Mouse (Mus musculus) adrenal gland, postnatal 36 days (tissue): ENCODE measurements at regions not wholly inside any gene's neighbourhood (a gene's known extent, or its start where the extent isn't known, plus 50 kb on each side); places are given as distances from the start of the nearest gene placed in this dataset.

Experiments
- DNase-seq, 2 experiments: peaks; one replicate each; pipeline ENCODE4 v3.0.0; 2021; ENCODE audit warnings: mixed read lengths in 1 of 2

DNA sequence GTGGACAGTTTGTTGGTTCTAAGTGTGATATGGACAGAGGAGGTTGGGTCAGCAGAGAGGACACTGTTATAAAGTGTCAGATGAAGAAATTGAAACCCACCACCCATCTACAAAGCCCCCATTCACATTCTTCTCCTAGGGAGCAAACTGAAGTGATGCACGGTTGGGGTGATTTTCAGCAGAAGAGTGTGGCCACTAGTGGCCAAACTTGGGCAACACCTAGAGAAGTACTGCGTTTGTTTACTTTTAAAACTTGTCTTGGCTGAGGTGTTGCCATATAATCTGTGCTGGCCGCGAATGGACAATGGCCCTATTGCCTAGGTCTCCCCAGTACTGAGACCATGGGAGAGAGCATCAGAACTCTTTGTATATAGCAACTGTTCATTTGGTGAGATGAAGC lies 150.8 kb upstream of the Cox10 start:
- DNase-seq, result no peak

GRCm38 (mm10) chr11:64220888-64221287 lies 141.6 kb upstream of the Cox10 start:
- peak in 1 of 2 experiments; percentile 16 for DNase-seq

GRCm38 (mm10) chr11:64217181-64217580 lies 137.9 kb upstream of the Cox10 start:
- no peak for DNase-seq

DNA sequence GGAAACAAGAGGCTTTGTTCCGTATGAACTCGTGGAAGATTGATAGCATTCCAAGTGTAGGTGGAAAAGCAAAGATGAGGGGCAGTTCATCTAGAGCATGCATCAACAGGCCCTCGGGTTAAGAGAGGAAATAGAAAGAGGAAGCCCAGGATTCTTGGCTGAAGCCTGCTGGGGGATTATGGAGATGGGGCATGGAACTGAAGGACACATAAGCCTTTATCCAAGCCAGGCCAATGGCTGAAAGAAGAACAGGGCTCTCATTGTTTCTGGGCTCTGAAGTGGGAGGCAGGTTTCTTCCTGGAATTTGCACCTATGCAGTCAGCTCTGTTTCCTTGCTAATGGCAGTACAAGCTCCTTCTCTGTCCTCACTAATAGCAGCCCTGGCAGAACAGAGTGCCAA lies 131.6 kb upstream of the Cox10 start:
- no peak for DNase-seq

DNA sequence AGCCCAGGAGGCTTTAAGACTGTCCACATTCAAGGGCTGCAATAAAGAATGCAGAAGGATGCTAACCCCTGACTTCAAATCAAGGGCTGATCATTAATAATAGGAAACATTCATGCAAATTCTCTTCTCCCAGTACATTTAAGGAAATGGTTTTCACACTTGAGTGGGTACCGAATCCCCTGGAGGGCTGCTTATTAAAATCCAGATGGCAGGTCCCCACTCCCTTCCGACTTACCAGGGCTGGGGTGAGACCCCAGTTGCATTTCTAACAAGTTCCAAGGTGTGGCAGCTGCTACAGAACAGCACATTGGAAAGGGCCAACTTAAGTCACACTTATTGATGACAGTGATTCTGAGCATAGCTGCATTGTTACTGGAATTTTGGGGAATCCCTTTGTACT lies 129.0 kb upstream of the Cox10 start:
- no peak for DNase-seq

- no peak for DNase-seq
Observed at GRCm38 (mm10) chr11:64207358-64207864, 128.1 kb upstream of the Cox10 start.

- no peak for DNase-seq
Observed at GRCm38 (mm10) chr11:64206155-64206554, 126.9 kb upstream of the Cox10 start.

GRCm38 (mm10) chr11:64205069-64205468 lies 125.8 kb upstream of the Cox10 start:
- DNase-seq, result no peak

- no peak for DNase-seq
Observed at GRCm38 (mm10) chr11:64204305-64204704, 125.0 kb upstream of the Cox10 start.

GRCm38 (mm10) chr11:64200874-64201273 lies 121.6 kb upstream of the Cox10 start:
- no peak for DNase-seq

DNA sequence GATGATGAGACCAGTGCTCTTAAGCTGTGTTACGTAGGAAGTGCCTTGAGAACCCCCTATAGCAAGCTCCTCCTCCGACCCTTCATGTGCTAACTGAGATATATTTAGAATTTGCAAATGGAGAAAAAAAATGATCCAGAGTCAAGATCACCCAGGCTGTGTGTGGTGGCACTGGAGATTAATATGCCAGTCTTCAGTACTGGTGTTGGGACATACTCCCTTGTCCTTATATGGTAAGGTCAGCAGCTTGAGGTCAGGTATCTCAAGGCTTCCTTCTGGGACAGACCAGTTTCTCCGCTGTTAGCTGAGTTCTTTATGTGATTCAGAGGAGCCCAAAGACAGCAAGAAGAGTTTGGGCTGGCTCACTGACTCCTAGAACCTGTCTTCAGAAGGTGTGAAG lies 116.0 kb upstream of the Cox10 start:
- DNase-seq, result no peak

- DNase-seq, result no peak
Observed at GRCm38 (mm10) chr11:64188701-64189100, 109.4 kb upstream of the Cox10 start.

DNA sequence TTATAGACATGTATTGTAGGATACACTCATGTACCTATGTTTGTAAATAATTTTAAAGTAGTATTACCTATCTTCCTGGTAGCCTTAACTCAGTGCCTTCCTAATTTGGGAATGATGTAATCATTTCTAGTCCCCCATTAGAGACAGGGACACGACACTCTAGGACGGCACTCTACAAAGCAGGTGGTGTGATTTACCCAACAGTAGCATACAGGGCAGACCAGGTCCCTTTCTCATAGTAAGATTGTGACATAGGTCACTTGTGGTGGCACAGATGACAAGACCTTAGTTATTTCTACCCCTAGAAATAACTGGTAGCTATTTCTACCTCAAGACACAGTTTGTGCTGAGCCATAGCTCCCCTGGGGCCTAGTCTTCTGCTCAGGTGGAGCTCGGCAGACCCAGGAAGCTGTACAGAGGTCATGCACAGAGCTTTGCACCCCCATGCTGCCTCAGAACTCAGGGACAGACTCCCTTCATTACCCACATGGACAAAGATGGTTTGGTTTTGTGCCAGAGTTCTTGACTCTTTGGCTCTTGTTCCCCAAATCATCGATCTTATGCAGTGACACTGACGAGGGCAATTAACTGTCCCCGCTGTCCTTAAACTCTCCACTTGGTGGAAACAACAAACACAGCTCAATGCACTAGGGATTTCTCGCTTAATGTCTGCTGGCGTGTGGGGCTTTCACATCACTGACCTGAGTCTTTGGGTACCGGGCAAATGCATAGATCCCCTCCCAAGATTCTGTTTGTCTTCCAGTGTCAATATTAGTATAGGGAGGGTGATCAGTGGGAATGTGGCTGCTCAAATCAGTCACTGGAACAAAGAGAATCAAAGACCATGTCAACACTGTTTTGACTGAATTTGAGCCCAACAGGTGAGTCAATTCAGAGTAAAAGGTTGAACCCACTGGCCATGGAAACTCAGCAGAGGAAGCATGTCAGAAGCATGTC lies 108.5 kb upstream of the Cox10 start:
- no peak for DNase-seq

- DNase-seq, result no peak
Observed at GRCm38 (mm10) chr11:64187007-64187406, 107.7 kb upstream of the Cox10 start.

DNA sequence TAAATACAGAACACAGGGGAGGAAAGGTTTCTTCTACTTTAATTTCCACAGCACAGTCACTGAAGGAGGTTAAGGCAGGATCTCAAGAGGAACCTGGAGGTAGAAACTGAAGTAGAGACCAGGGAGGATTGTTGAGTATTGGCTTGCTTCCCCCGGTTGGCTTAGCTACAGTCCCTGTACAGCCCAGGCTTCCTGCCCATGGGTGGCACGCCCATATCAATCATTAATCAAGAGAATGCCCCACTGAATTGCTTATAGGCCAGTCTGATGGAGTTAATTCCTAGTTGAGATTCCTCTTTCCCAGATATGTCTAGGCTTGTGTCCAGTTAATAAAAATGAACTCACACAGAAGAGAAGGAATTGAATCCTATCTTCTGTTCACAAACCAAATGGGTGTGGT lies 107.3 kb upstream of the Cox10 start:
- DNase-seq, result no peak

GRCm38 (mm10) chr11:64180036-64180435 lies 100.8 kb upstream of the Cox10 start:
- no peak for DNase-seq

- no peak for DNase-seq
Observed at GRCm38 (mm10) chr11:64173421-64174062, 94.3 kb upstream of the Cox10 start.

- DNase-seq, result no peak
Observed at GRCm38 (mm10) chr11:64172926-64173325, 93.7 kb upstream of the Cox10 start.

DNA sequence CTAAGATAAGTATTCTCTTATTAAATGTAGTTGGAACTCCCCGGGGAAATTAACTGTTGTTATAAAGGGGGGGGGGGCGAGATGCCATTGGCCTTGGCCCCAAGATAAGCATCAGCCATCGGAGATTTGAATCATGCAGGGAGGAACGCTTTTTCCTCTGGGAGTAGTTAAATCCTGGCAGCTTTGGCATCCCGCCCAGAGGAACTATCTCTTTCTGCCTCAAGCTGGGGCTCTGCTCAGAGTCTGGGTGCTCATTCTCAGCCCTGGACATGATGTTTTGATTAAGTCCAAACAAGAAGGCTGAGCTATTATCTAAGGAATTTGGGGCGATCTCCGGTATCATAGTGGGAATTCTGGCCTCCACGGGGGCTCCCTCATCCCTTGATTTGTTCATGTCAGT lies 89.4 kb upstream of the Cox10 start:
- peak; percentile 84 to 88 for DNase-seq

GRCm38 (mm10) chr11:64164796-64165195 lies 85.5 kb upstream of the Cox10 start:
- peak; percentile 18 to 46 for DNase-seq

GRCm38 (mm10) chr11:64158281-64158680 lies 79.0 kb upstream of the Cox10 start:
- no peak for DNase-seq

DNA sequence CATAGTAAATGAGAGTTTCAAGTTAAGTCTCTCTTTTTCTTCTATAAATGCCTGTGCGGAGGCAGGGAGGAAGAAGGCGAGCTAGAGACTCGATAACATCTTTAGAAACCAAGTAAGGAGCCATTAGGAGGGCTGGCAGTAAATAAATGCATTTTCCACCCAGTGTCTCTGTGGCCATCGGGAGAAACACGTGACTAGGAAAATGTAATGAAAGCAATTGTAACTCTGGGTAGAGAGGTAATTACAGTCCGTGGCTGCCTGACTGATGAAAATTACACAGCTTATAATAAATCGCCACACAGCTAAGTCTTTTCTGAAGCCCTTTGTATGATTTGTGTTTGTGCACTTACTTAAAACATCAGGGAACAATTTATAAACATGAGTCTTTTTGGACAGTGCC lies 77.4 kb upstream of the Cox10 start:
- no peak for DNase-seq

DNA sequence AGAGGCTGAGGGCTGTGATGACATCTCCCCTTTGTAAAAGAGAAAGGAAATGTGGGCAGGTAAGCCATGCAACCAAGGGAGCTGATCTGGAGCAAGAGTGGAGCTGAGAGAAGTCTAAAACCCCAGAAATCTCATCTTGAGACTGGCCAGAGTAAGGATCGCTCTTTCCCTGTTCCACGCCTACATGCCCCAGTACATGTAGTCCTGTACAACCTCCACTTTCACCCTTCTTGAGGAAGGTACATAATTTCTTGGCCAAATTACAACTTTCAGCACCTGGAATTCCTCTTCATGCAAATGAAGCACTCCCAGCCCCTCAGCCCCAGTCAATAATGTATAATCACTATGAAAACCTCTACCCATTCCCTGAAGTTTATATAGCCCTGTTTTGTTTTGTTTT lies 60.2 kb upstream of the Cox10 start:
- no peak for DNase-seq
